Mouse (Mus musculus): ENCODE measurements around the gene Gucy1b2. TPM values are rescaled to one million over a fixed set of nuclear protein-coding genes. Genes with fewer than 3 reads are reported as not detected.

Gucy1b2 gene
- total and polyA plus RNA-seq, 3 experiments = 0.04 to 0.13 TPM; not detected in 1

GRCm38 (mm10) chr14:62464966-62465365 is 8.9 kb upstream of the Gucy1b2 start:
- Histone ChIP-seq H3K27ac (no peak overlapping the region), H3K9ac (ENCODE audit: low read depth, low read length) (no peak overlapping the region), H3K4me3 (no peak overlapping the region), H3K27me3 (ENCODE audit: control insufficient read depth, insufficient read depth, low read length) (no peaks in the 10 kb centered on the region), H3K4me1 (ENCODE audit: control insufficient read depth, insufficient read depth, low read length) (no peaks in the 10 kb centered on the region), H3K36me3 (ENCODE audit: control insufficient read depth, insufficient read depth, low read length) (no peaks in the 10 kb centered on the region), H3K79me2 (replicated peaks; ENCODE audit: control insufficient read depth, insufficient read depth, low read length) (no peaks in the 10 kb centered on the region)
- 25% methylated on average over 9 of the region's 9 CpGs for WGBS
- intact Hi-C loops (cut with DNase I) = no loop called here
- DNase-seq = peak in 1 of 2 experiments; percentile 19
- TF ChIP-seq EP300 (IDR thresholded peaks at IDR 0.05; ENCODE audit: insufficient read depth, low read depth, low read length) (no peak), POLR2A (IDR thresholded peaks at IDR 0.05; ENCODE audit: insufficient read depth, low read depth, low read length) (no peak), CTCF (IDR thresholded peaks at IDR 0.05) (no peak)

- intact Hi-C loops (cut with DNase I) = loop anchor here (5.0 to 10.0 kb wide), 3 partner anchors 282 to 805 kb away; no protein-coding TSS in a partner anchor
Measured at GRCm38 (mm10) chr14:62459541-62459940, 3.5 kb upstream of the Gucy1b2 start.

GRCm38 (mm10) chr14:62457420-62458181 is 1.5 kb upstream of the Gucy1b2 start:
- intact Hi-C loops (cut with DNase I) = loop anchor here (1.0 to 10.0 kb wide), 6 partner anchors 125 to 886 kb away; no protein-coding TSS in a partner anchor
- 17% methylated on average over 22 of the region's 22 CpGs for WGBS
- H3K9ac ChIP-seq (ENCODE audit: low read depth, low read length) = no peak overlapping the region
- no peaks in the 10 kb centered on the region for H3K79me2 ChIP-seq (replicated peaks; ENCODE audit: control insufficient read depth, insufficient read depth, low read length)
- H3K4me1 ChIP-seq (ENCODE audit: control insufficient read depth, insufficient read depth, low read length) = no peaks in the 10 kb centered on the region
- TF ChIP-seq CTCF (IDR thresholded peaks at IDR 0.05) (peak; percentile 88), POLR2A (IDR thresholded peaks at IDR 0.05; ENCODE audit: insufficient read depth, low read depth, low read length) (no peak), EP300 (IDR thresholded peaks at IDR 0.05; ENCODE audit: insufficient read depth, low read depth, low read length) (peak; percentile 75; the same call in 1 of the 2 replicates)
- peak overlapping the region; percentile 21 for H3K4me3 ChIP-seq
- DNase-seq = peak; percentile 80 to 86
- no peak overlapping the region for H3K27ac ChIP-seq
- H3K36me3 ChIP-seq (ENCODE audit: control insufficient read depth, insufficient read depth, low read length) = no peaks in the 10 kb centered on the region
- H3K27me3 ChIP-seq (ENCODE audit: control insufficient read depth, insufficient read depth, low read length) = no peaks in the 10 kb centered on the region

More at GRCm38 (mm10) chr14:62459541-62459940, 3.5 kb upstream of the Gucy1b2 start:
- Histone ChIP-seq H3K4me1 (ENCODE audit: control insufficient read depth, insufficient read depth, low read length) (no peaks in the 10 kb centered on the region), H3K36me3 (ENCODE audit: control insufficient read depth, insufficient read depth, low read length) (no peaks in the 10 kb centered on the region), H3K79me2 (replicated peaks; ENCODE audit: control insufficient read depth, insufficient read depth, low read length) (no peaks in the 10 kb centered on the region), H3K4me3 (no peak overlapping the region), H3K27ac (no peak overlapping the region), H3K9ac (ENCODE audit: low read depth, low read length) (no peak overlapping the region), H3K27me3 (ENCODE audit: control insufficient read depth, insufficient read depth, low read length) (no peaks in the 10 kb centered on the region)
- no peak for DNase-seq
- no peak for TF ChIP-seq POLR2A (IDR thresholded peaks at IDR 0.05; ENCODE audit: insufficient read depth, low read depth, low read length)
- TF ChIP-seq CTCF (IDR thresholded peaks at IDR 0.05) = peak; percentile 14; the same call in 1 of the 2 replicates
- TF ChIP-seq EP300 (IDR thresholded peaks at IDR 0.05; ENCODE audit: insufficient read depth, low read depth, low read length) = no peak
- WGBS = 56% methylated on average over 11 of the region's 11 CpGs

DNA sequence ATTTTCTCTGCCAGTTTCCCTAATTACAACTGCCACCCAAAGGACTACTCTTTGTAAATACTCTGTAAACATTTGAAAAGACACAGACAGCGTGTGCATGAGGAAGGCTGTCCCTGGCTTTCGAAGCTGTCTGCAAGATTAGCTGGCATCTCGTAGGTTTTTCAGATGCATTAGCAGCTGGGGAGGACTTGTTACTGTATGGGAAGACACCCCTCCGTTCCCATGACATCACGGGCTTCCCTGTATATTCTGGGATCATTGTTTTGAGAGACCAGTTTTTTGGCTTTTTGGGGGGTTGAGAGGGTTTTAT is 564 bp downstream of the Gucy1b2 start:
- Histone ChIP-seq H3K4me1 (ENCODE audit: control insufficient read depth, insufficient read depth, low read length) (no peaks in the 10 kb centered on the region; the same call in 1 of the 2 replicates), H3K27me3 (ENCODE audit: control insufficient read depth, insufficient read depth, low read length) (no peaks in the 10 kb centered on the region), H3K36me3 (ENCODE audit: control insufficient read depth, insufficient read depth, low read length) (no peaks in the 10 kb centered on the region), H3K9ac (ENCODE audit: low read depth, low read length) (no peak overlapping the region), H3K27ac (no peak overlapping the region), H3K4me3 (no peak overlapping the region), H3K79me2 (replicated peaks; ENCODE audit: control insufficient read depth, insufficient read depth, low read length) (no peaks in the 10 kb centered on the region)
- no peak for DNase-seq
- TF ChIP-seq CTCF (IDR thresholded peaks at IDR 0.05) (no peak), EP300 (IDR thresholded peaks at IDR 0.05; ENCODE audit: insufficient read depth, low read depth, low read length) (no peak), POLR2A (IDR thresholded peaks at IDR 0.05; ENCODE audit: insufficient read depth, low read depth, low read length) (no peak)
- 84% methylated on average over 5 of the region's 5 CpGs for WGBS
- intact Hi-C loops (cut with DNase I) = loop anchor here (5.0 to 10.0 kb wide), 3 partner anchors 278 to 801 kb away; no protein-coding TSS in a partner anchor

GRCm38 (mm10) chr14:62454760-62455569 is 1.1 kb downstream of the Gucy1b2 start:
- Histone ChIP-seq H3K9ac (ENCODE audit: low read depth, low read length) (no peak overlapping the region), H3K79me2 (replicated peaks; ENCODE audit: control insufficient read depth, insufficient read depth, low read length) (no peaks in the 10 kb centered on the region), H3K36me3 (ENCODE audit: control insufficient read depth, insufficient read depth, low read length) (no peaks in the 10 kb centered on the region), H3K4me3 (no peak overlapping the region), H3K27ac (no peak overlapping the region), H3K27me3 (ENCODE audit: control insufficient read depth, insufficient read depth, low read length) (no peaks in the 10 kb centered on the region), H3K4me1 (ENCODE audit: control insufficient read depth, insufficient read depth, low read length) (no peaks in the 10 kb centered on the region; the same call in 1 of the 2 replicates)
- DNase-seq = no peak
- intact Hi-C loops (cut with DNase I) = loop anchor here (5.0 to 10.0 kb wide), 3 partner anchors 278 to 800 kb away; no protein-coding TSS in a partner anchor
- 74% methylated on average over 9 of the region's 9 CpGs for WGBS
- no peak for TF ChIP-seq POLR2A (IDR thresholded peaks at IDR 0.05; ENCODE audit: insufficient read depth, low read depth, low read length)
- TF ChIP-seq CTCF (IDR thresholded peaks at IDR 0.05) = no peak
